Mouse (Mus musculus): ENCODE data around the gene Atp13a3.

DNA sequence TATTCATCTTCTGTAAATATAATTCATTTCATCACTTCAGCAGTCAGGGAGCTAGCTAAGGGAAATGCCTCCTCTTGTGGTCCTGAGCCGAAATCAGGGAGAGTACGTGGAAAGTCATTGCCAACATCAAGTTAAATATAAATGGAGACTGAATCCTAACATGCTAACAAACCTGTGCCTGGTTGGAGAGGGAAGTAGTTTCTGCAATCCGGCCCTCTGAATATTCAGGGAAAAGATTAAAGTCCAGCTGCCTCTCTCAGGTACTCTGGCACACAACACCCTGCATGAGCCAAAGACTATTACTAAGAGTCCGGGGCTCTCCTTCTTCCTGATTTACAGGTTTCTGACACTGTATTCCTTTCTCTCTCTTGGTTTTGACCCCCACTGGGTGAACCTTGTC, 35.6 kb upstream of the Atp13a3 start:
- TF ChIP-seq POLR2A (IDR thresholded peaks at IDR 0.05; ENCODE audit: borderline replicate concordance, extremely low read depth, insufficient read depth, insufficient read length, poor library complexity, severe bottlenecking): no peak
- no peak for TF ChIP-seq CTCF (IDR thresholded peaks at IDR 0.05; ENCODE audit: borderline replicate concordance, extremely low read depth, insufficient read depth, insufficient read length)

Measured in brain, embryonic 14.5 days (tissue).